Mouse (Mus musculus): Measurements from ENCODE around the gene Tma16. TPM values are rescaled to one million over a fixed set of nuclear protein-coding genes. Genes with fewer than 3 reads are reported as not detected.

Gene Tma16
- polyA plus RNA-seq, 1 experiment from 2014 or later, result 11.2 TPM

GRCm38 (mm10) chr8:66450691-66451090, 35.6 kb downstream of the Tma16 start:
- H3K27me3 ChIP-seq, result no peaks in the 10 kb centered on the region
- no peak for ATAC-seq (ENCODE audit: low read depth)
- no peak overlapping the region for H3K4me3 ChIP-seq
- no peak overlapping the region for H3K27ac ChIP-seq (replicated peaks)
- H3K4me2 ChIP-seq, result no peak overlapping the region
- no peaks in the 10 kb centered on the region for H3K36me3 ChIP-seq
- H3K9ac ChIP-seq, result no peak overlapping the region
- H3K9me3 ChIP-seq, result no peaks in the 10 kb centered on the region
- WGBS, result 40% methylated on average over 5 of the region's 5 CpGs
- H3K4me1 ChIP-seq (replicated peaks), result no peaks in the 10 kb centered on the region

- Histone ChIP-seq H3K4me3 (no peak overlapping the region), H3K36me3 (no peaks in the 10 kb centered on the region), H3K4me2 (no peak overlapping the region), H3K4me1 (replicated peaks) (no peaks in the 10 kb centered on the region), H3K9ac (no peak overlapping the region), H3K27me3 (no peaks in the 10 kb centered on the region), H3K9me3 (no peaks in the 10 kb centered on the region), H3K27ac (replicated peaks) (no peak overlapping the region)
- no peak for ATAC-seq (ENCODE audit: low read depth)
- WGBS, result 76% methylated on average over 3 of the region's 3 CpGs
These were observed 41.0 kb downstream of the Tma16 start for GRCm38 (mm10) chr8:66445351-66445750.

- no peak overlapping the region for H3K27ac ChIP-seq (replicated peaks)
- no peak overlapping the region for H3K9ac ChIP-seq
- no peaks in the 10 kb centered on the region for H3K4me1 ChIP-seq (replicated peaks)
- no peaks in the 10 kb centered on the region for H3K9me3 ChIP-seq
- no peaks in the 10 kb centered on the region for H3K36me3 ChIP-seq
- WGBS, result 78% methylated on average over 5 of the region's 5 CpGs
- no peak overlapping the region for H3K4me3 ChIP-seq
- H3K27me3 ChIP-seq, result no peaks in the 10 kb centered on the region
- no peak overlapping the region for H3K4me2 ChIP-seq
- ATAC-seq (ENCODE audit: low read depth), result no peak
These were observed 42.2 kb downstream of the Tma16 start for GRCm38 (mm10) chr8:66444141-66444540.

GRCm38 (mm10) chr8:66442778-66443177, 43.6 kb downstream of the Tma16 start:
- H3K27ac ChIP-seq (replicated peaks), result no peak overlapping the region
- H3K4me2 ChIP-seq, result no peak overlapping the region
- no peaks in the 10 kb centered on the region for H3K36me3 ChIP-seq
- ATAC-seq (ENCODE audit: low read depth), result peak; percentile 50; the same call in 1 of the 2 replicates
- no peaks in the 10 kb centered on the region for H3K27me3 ChIP-seq
- no peak overlapping the region for H3K9ac ChIP-seq
- no peaks in the 10 kb centered on the region for H3K4me1 ChIP-seq (replicated peaks)
- WGBS, result 17% methylated on average over 1 of the region's 1 CpGs
- H3K9me3 ChIP-seq, result no peaks in the 10 kb centered on the region
- no peak overlapping the region for H3K4me3 ChIP-seq

- 11% methylated on average over 1 of the region's 1 CpGs for WGBS
- ATAC-seq (ENCODE audit: low read depth), result peak; percentile 77
- Histone ChIP-seq H3K4me3 (no peak overlapping the region), H3K4me2 (no peak overlapping the region), H3K27me3 (no peaks in the 10 kb centered on the region), H3K4me1 (replicated peaks) (no peaks in the 10 kb centered on the region), H3K9me3 (no peaks in the 10 kb centered on the region), H3K36me3 (no peaks in the 10 kb centered on the region), H3K9ac (no peak overlapping the region), H3K27ac (replicated peaks) (no peak overlapping the region)
These were observed 45.2 kb downstream of the Tma16 start for GRCm38 (mm10) chr8:66441123-66441522.

- no peak for ATAC-seq (ENCODE audit: low read depth)
- H3K4me3 ChIP-seq, result no peak overlapping the region
- 85% methylated on average over 4 of the region's 4 CpGs for WGBS
- H3K4me2 ChIP-seq, result no peak overlapping the region
- H3K9me3 ChIP-seq, result no peaks in the 10 kb centered on the region
- H3K9ac ChIP-seq, result no peak overlapping the region
- no peaks in the 10 kb centered on the region for H3K27me3 ChIP-seq
- no peak overlapping the region for H3K27ac ChIP-seq (replicated peaks)
- H3K4me1 ChIP-seq (replicated peaks), result no peaks in the 10 kb centered on the region
- no peaks in the 10 kb centered on the region for H3K36me3 ChIP-seq
These were observed 47.9 kb downstream of the Tma16 start for GRCm38 (mm10) chr8:66438468-66438867.

- Histone ChIP-seq H3K27me3 (no peaks in the 10 kb centered on the region), H3K4me1 (replicated peaks) (no peaks in the 10 kb centered on the region), H3K9me3 (no peaks in the 10 kb centered on the region), H3K4me3 (no peak overlapping the region), H3K27ac (replicated peaks) (no peak overlapping the region), H3K36me3 (no peaks in the 10 kb centered on the region), H3K9ac (no peak overlapping the region), H3K4me2 (no peak overlapping the region)
- 69% methylated on average over 3 of the region's 3 CpGs for WGBS
- ATAC-seq (ENCODE audit: low read depth), result no peak
These were observed 48.4 kb downstream of the Tma16 start for GRCm38 (mm10) chr8:66437929-66438328.

GRCm38 (mm10) chr8:66436804-66437203, 49.5 kb downstream of the Tma16 start:
- no peaks in the 10 kb centered on the region for H3K9me3 ChIP-seq
- no peaks in the 10 kb centered on the region for H3K27me3 ChIP-seq
- H3K4me3 ChIP-seq, result no peak overlapping the region
- H3K4me1 ChIP-seq (replicated peaks), result no peaks in the 10 kb centered on the region
- WGBS, result 93% methylated on average over 1 of the region's 1 CpGs
- H3K36me3 ChIP-seq, result no peaks in the 10 kb centered on the region
- H3K4me2 ChIP-seq, result no peak overlapping the region
- no peak overlapping the region for H3K9ac ChIP-seq
- H3K27ac ChIP-seq (replicated peaks), result no peak overlapping the region
- ATAC-seq (ENCODE audit: low read depth), result no peak

GRCm38 (mm10) chr8:66433577-66433976, 52.8 kb downstream of the Tma16 start:
- no peaks in the 10 kb centered on the region for H3K9me3 ChIP-seq
- no peak overlapping the region for H3K4me3 ChIP-seq
- no peaks in the 10 kb centered on the region for H3K27me3 ChIP-seq
- H3K4me2 ChIP-seq, result no peak overlapping the region
- no peaks in the 10 kb centered on the region for H3K4me1 ChIP-seq (replicated peaks)
- ATAC-seq (ENCODE audit: low read depth), result no peak
- no peaks in the 10 kb centered on the region for H3K36me3 ChIP-seq
- no peak overlapping the region for H3K9ac ChIP-seq
- H3K27ac ChIP-seq (replicated peaks), result no peak overlapping the region

GRCm38 (mm10) chr8:66430639-66431038, 55.7 kb downstream of the Tma16 start:
- Histone ChIP-seq H3K9me3 (no peaks in the 10 kb centered on the region), H3K27me3 (no peaks in the 10 kb centered on the region), H3K27ac (replicated peaks) (no peak overlapping the region), H3K36me3 (no peaks in the 10 kb centered on the region), H3K4me2 (no peak overlapping the region), H3K4me3 (no peak overlapping the region), H3K9ac (no peak overlapping the region), H3K4me1 (replicated peaks) (no peaks in the 10 kb centered on the region)
- ATAC-seq (ENCODE audit: low read depth), result no peak
- WGBS, result 81% methylated on average over 2 of the region's 2 CpGs

Other genes with a start within 250 kb of the Tma16 start
- not detected in 2 replicates for gene Tktl2, start 25.2 kb upstream of the Tma16 start, polyA plus RNA-seq (2015; fragmentation: Nextera tagmentation; extraction: Ambion mirVana)
- 2.1 TPM in 2 replicates for gene Npy5r, start 201.6 kb upstream of the Tma16 start, polyA plus RNA-seq (2015; fragmentation: Nextera tagmentation; extraction: Ambion mirVana)
- 11.0 and 12.8 TPM in 2 replicates for gene Npy1r, start 210.7 kb upstream of the Tma16 start, polyA plus RNA-seq (2015; fragmentation: Nextera tagmentation; extraction: Ambion mirVana)

All from neural tube, embryonic 13.5 days (tissue).